Mouse (Mus musculus) large intestine, adult 2 months (tissue): Measurements from ENCODE around the gene Mfn1. TPM values are rescaled to one million over a fixed set of nuclear protein-coding genes. Genes with fewer than 3 reads are reported as not detected.

ENCODE experiments used
- DNase-seq: peaks from one replicate; pipeline ENCODE4 v3.0.0-alpha.2; 2012; ENCODE audit warnings: low read depth, low spot score
- WGBS: fragments of 180-500 bp; shearing (Covaris S2); methylation state at CpG from one replicate; pipeline ENCODE4 v1.1.7; 2018; 5-methylcytosine and 5-hydroxymethylcytosine counted together
- polyA plus RNA-seq: library from polyadenylated mRNA; depleted of rRNA; stranded (reverse); fragments of >200 nt; gene quantifications from 2 replicates; pipeline ENCODE4 v1.2.3, GENCODE M21; 2012; rRNA removed

The Mfn1 gene
- 9.8 and 12.7 TPM in 2 replicates for polyA plus RNA-seq

GRCm38 (mm10) chr3:32529303-32529898, at the start of gene Mfn1:
Gene Mfn1, plus strand, starts transcription at chr3:32529465.
- 1% methylated on average over 45 of the region's 47 CpGs for WGBS

GRCm38 (mm10) chr3:32479961-32480360, 49.3 kb upstream of the Mfn1 start:
- WGBS: 96% methylated on average over 7 of the region's 7 CpGs
- no peak for DNase-seq

More at GRCm38 (mm10) chr3:32529303-32529898, at the start of gene Mfn1:
- peak; percentile 92 for DNase-seq

- 93% methylated on average over 3 of the region's 3 CpGs for WGBS
- no peak for DNase-seq
These were observed 46.2 kb upstream of the Mfn1 start for GRCm38 (mm10) chr3:32483035-32483434.

- 73% methylated on average over 4 of the region's 4 CpGs for WGBS
- no peak for DNase-seq
These were observed 42.7 kb upstream of the Mfn1 start for GRCm38 (mm10) chr3:32486543-32486942.

DNA sequence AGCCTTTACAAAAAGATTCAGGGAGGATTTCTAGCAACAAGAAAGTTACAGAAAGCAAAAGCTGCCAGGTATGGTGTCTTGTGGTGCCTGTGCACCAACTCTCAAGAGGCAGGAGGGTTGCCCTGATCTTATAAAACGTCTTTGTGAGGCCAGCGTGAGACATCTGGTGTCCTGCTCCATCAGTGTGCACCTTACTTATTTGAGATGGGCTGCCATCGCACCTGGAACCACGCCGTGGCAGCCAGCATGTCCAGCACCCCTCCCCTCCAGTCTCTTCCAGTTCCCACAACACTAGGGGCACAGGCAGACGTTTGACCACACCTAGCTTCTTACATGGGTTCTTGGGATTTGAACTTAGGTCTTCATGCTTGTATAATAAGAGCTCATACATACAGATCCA, 41.1 kb upstream of the Mfn1 start:
- 88% methylated on average over 6 of the region's 6 CpGs for WGBS
- no peak for DNase-seq

DNA sequence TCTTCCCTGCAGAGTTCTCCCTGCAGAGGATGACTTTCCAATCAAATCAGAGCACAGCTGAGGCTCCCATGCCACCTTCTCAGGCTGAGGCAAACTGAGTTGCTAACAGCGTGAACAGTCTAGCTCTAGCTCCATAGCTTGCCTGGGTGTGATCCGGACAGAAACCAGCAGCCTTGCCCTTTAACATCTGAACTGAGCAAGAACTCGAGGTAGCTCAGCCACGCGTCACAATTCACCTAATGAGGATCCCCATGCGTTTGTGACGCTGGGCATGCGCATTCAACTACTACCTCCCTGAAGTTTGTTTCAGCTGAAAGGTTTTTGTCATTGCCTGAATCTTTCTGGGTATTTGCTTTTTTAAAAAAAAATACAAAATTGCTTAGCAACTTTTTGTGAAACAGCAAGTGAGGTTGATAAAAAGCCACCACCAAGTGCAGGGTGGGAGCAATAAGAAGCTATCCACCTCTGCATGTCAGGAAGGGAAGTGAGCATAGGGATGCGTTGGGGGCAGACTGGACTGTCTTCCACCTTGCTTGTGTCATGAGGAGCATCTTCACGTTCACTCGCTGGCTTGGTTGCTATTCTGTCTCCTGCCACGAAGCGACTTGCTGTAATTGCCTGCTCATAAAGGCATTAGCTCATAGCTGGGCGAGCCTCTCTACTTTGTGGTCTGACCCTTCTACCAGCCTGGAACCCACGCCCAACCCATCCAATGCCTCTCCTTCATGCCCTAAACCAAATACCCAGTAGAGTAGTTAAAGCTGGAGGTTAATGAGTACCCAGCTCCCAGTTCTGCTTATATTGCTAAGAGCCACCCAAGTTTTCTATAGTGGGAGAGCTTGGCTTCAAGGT, 39.0 kb upstream of the Mfn1 start:
- no peak for DNase-seq
- 31% methylated on average over 15 of the region's 15 CpGs for WGBS

- DNase-seq: no peak
These were observed 38.3 kb upstream of the Mfn1 start for GRCm38 (mm10) chr3:32490928-32491315.

DNA sequence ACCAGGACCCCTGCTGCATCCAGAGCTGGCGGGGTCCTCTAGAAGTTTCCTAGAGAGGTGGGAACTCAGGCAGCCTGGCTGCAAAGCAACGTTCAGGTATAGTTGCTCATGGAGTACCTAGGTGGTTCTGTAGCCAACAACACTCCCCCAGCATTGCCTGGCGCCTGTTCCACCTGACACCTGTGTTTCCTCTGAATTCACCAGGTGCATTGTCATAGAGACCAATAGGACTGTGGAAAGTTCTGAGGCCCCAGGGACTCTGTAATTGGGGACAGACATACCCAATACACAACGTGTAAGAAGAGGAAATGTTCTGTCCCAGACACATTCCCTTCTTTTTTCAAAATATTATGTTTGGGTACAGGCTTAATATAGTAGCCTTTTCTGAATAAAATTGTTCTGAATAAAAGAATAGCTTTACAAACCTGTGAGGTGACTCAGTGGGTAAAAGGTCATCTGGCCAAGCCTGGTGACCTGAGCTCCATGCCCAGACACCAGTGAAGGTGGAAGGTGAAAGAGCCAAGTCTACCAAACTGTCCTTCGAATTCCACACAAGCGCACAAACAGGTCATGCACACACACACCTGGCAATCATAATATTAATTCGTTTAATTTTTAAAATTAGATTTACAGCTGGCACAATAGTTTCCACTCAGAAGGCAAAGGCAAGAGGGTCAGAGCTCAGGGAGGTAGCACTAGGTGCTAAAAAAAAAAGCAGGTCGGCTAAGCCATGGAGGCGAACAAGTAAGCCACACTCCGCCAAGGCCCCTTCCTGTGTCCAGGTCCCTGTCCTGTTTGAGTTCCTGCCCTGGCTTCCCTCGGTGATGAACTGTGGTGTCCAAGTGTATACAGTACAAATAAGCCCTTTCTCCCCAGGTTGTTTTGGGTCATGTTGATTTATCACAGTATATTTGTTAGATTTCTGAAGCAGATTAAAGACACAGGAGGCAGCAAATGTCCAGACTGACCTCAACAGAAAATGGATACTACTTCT, 36.9 kb upstream of the Mfn1 start, which contains the start of gene Kcnmb3:
Gene Kcnmb3 (minus strand): TSS at position 135 of the 994 bp plus-strand sequence.
- no peak for DNase-seq
- 74% methylated on average over 11 of the region's 11 CpGs for WGBS

DNA sequence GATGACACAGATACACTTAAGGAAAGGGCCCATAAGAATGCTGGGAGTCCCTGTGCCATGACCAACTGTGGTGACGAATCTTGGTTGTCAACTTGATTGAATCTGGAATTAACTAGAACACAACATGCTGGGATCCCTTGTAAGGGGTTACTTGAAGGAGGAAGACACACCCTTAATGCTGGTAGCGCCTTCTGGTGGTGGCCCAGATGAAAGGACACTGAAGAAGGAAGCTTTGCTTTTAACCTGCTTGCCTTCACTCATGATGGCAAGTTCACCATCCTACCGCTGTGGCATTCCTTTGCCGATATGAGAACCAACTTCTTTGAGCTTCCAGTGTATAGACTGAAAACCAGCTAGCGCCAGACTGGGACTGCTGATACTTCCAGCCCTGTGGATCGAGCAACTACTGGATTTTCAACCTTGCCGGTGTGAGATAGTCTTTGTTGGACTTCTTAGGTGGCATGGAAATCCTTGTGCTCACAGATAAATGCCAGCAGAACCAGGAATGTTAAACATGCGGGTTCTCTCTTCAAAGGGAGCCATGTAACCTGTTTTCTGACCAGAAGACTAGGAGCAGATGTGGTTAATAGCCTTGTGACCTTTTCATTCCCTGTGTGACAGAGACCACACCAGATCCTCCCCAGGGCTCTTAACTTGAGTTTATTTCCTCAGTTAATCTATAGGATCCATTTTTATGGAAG, 34.7 kb upstream of the Mfn1 start:
- 87% methylated on average over 8 of the region's 8 CpGs for WGBS
- no peak for DNase-seq

GRCm38 (mm10) chr3:32495088-32495770, 34.0 kb upstream of the Mfn1 start:
- 56% methylated on average over 8 of the region's 8 CpGs for WGBS
- no peak for DNase-seq

DNA sequence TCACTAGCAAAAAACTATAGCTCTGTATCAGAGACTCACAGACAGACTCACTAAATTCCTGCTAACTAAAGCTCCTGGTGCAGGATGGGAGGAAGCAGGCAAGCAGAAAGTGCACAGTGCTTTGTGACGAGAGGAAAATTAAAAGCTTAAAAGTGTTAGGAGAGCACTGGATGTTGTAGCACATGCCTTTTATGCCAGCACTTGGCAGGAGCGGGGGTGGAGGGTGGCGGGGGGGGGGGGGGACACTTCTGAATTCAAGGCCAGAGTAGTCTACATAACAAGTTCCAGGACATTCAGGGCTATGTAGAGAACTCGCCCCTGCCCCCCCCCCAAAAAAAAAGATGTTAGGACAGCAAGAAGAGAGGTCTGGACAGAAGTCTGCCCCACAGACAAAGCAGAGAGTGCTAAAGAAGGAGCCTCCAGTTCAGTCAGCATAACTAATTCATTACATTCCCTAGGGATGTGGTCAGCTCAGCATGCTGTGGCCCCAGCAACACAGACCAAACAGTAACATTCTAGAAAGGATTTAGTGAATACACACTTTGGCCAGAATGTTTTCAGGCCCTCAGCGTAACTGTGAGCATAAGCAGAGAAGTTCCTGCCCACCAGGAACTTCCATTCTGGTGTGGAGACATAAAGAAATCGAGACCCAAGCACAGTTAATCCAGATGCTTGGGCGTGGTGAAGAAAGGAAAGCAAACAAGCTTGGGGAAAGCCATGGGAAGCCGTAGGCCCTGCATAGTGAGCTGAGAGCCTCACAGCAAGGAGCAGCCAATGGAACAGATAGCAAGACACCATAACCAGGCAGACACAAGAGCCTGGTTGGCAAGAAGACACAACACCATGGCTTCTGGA, 33.2 kb upstream of the Mfn1 start:
- DNase-seq: no peak
- WGBS: 46% methylated on average over 8 of the region's 8 CpGs

DNA sequence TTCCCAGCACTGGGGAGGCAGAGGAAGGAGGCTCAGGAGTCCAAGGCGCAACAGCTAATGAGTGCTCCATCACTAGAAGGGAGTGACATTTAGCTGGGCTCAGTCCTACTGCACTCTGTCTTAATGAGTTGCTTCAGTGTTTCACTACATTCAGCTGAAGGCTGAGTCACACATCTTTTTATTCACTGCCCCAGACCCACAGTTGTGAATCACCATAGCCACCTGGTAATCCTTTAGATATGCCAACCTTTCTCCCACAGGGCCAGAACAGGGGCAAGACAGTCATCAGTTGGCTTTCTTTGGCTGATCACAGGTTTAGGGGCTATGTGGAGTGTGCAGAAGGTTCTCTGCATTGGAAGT, 32.6 kb upstream of the Mfn1 start:
- 86% methylated on average over 1 of the region's 1 CpGs for WGBS
- DNase-seq: no peak

- no peak for DNase-seq
- 99% methylated on average over 2 of the region's 2 CpGs for WGBS
These were observed 28.9 kb upstream of the Mfn1 start for GRCm38 (mm10) chr3:32500346-32500745.

- no peak for DNase-seq
- WGBS: 87% methylated on average over 3 of the region's 3 CpGs
These were observed 23.4 kb upstream of the Mfn1 start for GRCm38 (mm10) chr3:32505841-32506240.

DNA sequence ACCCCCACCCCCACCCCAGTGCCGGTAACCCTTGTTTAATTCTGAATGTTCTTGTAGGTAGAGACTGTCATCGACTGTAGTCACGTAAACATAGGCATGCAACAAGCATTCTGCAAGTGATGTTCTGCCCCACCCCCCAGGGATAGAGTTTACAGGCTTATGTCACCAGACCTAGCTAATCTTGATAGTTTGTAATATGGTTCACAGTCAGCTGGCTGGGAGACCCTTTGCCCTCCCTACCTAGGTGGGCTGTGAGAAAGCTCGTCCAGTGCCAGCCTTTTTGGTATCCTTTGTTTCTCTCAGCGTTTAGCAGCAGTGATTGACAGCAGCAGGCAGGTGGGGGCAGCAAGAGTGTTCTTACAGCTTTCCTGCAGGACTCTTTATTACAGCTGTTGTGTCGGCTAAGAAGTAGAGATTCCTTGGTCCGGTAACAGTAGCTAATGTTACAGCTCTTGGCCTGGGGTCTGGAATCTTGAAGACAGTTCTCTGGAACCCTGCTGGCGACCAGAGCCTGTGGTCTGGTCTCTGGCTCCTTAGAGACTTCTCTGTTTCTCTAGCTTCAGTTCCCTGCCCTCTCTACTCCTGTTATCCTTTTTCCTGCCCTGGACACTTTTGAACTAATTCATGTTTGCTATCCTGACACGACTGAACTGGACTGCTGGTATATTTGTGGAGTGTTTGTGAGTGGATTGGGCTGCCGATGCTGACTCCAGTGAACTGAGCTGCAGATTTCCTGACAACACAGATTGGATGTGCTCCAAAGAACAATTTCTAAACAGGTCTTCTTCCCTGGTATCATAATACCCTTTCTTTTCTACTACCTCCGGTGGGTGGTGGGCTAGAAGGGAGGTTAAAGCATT, 22.7 kb upstream of the Mfn1 start:
- 71% methylated on average over 11 of the region's 11 CpGs for WGBS
- no peak for DNase-seq

DNA sequence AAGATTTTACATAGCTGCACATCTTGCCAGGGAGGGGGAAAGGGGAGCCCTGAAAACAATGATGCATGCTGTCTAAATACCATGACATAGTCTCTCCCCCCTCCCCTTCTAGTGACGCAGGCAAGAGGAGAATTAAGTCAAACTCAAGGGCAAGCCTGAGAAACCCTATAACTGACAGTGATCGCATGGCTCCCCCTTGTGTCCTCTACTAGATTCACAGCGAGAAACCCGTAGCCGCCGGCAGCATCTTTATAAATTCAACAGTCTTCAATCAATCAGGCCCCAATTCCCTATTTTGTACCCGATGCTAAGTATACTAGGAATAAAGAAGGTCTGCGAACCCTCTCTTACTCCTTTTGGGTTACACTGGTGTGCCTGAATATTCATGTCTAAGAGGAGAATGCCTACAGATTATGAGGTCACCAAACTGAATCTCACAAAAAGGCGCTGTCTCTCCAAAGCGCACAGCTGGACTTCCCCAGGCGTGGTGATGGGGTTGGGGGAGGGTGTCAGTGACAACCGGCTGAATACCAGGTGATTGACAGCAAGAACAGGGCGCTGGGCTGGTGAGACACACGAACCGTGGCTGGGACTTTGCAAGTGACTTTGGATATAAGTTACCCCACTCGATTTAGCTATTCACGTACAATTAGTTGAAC, 20.5 kb upstream of the Mfn1 start:
- WGBS: 12% methylated on average over 17 of the region's 17 CpGs
- peak; percentile 47 for DNase-seq
